Comparison of ENCODE assay signal across 13 mouse cellular contexts in the genomic region with DNA sequence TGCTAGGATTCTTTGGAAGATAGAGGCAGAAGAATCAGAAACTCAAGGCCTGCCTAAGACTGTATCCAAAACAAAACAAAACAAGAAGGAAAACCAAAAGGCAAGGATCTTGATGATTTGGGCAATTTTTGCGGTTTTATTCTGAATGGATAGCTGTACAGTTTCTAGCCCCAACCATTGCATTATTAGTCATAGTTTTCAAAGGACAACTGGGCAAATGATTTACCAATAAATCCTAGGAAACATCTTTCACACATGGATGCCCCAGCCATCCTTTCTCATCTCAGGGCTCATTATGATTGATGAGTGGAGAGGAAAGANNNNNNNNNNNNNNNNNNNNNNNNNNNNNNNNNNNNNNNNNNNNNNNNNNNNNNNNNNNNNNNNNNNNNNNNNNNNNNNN.
"Had no signal": no experiment of that assay in that cellular context is flagged by ENCODE, and none has a peak within 500 bp of the region (broad histone marks: within the 10 kb centered on the region; RNA-seq: fewer than 3 reads in every experiment).

No protein-coding gene starts in this region.

- H3K36me3 ChIP-seq: intestine, embryonic 15.5 days; stomach, embryonic 15.5 days had no signal

- H3K27me3 ChIP-seq: intestine, embryonic 15.5 days; stomach, embryonic 15.5 days had no signal

- H3K4me2 ChIP-seq: intestine, embryonic 15.5 days; stomach, embryonic 15.5 days had no signal

- H3K9ac ChIP-seq: intestine, embryonic 15.5 days; liver, embryonic 14.5 days; stomach, embryonic 15.5 days had no signal

- H3K4me1 ChIP-seq: stomach, embryonic 15.5 days had no signal

- H3K27ac ChIP-seq: intestine, embryonic 15.5 days; layer of hippocampus, adult 2 months; liver, embryonic 14.5 days; stomach, embryonic 15.5 days had no signal

- DNase-seq: kidney, adult 18-20 months; kidney, postnatal 10 days; kidney, postnatal 4 days; lung, adult 2 months; lung, postnatal 36 days; right cerebral cortex, postnatal 14 days; thymus, adult 2 months; thymus, postnatal 25 days had no signal

- H3K4me3 ChIP-seq: intestine, embryonic 15.5 days; layer of hippocampus, adult 2 months; stomach, embryonic 15.5 days had no signal

- ATAC-seq: intestine, embryonic 15.5 days; midbrain, embryonic 16.5 days had no signal

- H3K9me3 ChIP-seq: intestine, embryonic 15.5 days; stomach, embryonic 15.5 days had no signal
